Mouse (Mus musculus): ENCODE measurements around the gene Rps6kc1. TPM values are rescaled to one million over a fixed set of nuclear protein-coding genes. Genes with fewer than 3 reads are reported as not detected.

Gene Rps6kc1
- polyA plus RNA-seq, 1 experiment from 2014 or later = 26.5 TPM

- H3K9ac ChIP-seq (replicated peaks) = no peak overlapping the region
- no peaks in the 10 kb centered on the region for H3K9me3 ChIP-seq (replicated peaks)
- no peak overlapping the region for H3K4me3 ChIP-seq (replicated peaks)
- no peaks in the 10 kb centered on the region for H3K4me1 ChIP-seq
- H3K36me3 ChIP-seq = peaks cover 17% of the 10 kb centered on the region
- no peaks in the 10 kb centered on the region for H3K27me3 ChIP-seq (replicated peaks)
- no peak overlapping the region for H3K4me2 ChIP-seq
- no peak for ATAC-seq (ENCODE audit: low FRiP score)
- H3K27ac ChIP-seq (replicated peaks) = no peak overlapping the region
- 91% methylated on average over 8 of the region's 8 CpGs for WGBS
Observed at GRCm38 (mm10) chr1:190832965-190833630, 78.5 kb downstream of the Rps6kc1 start.

DNA sequence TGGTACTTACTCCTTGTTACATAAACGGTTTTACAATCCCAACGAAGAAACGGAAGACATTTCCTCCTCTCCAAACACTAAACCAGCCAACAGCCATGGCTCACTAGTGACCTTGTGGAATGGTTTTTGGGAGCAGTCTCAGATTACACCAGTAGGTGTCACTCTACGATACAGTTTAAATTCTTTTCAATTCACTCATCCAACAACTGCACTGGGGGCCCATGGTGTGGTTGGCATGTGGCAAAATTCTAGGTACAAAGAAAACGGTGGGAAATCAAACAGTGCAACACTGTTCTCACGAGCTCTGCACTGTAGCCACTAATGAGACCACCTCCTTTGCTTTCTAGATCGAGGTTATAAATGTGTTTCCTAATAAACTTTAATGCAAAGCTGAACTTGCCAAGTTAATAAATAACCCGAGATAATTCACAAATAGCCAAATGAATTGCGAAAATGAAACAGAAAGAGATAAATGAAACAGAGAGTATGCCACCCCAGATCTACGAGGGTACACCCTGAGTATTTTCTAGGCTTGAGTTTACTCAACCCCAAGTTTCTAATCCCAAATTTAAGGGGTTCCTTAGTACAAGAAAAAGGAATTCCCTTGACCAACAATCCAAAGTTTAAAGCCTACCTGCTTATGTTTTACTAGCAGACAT, 79.6 kb downstream of the Rps6kc1 start:
- ATAC-seq (ENCODE audit: low FRiP score) = no peak
- WGBS = 50% methylated on average over 10 of the region's 10 CpGs
- H3K27me3 ChIP-seq (replicated peaks) = no peaks in the 10 kb centered on the region
- no peak overlapping the region for H3K4me3 ChIP-seq (replicated peaks)
- H3K9ac ChIP-seq (replicated peaks) = no peak overlapping the region
- no peaks in the 10 kb centered on the region for H3K4me1 ChIP-seq
- H3K4me2 ChIP-seq = no peak overlapping the region
- H3K36me3 ChIP-seq = peaks cover 21% of the 10 kb centered on the region
- no peak overlapping the region for H3K27ac ChIP-seq (replicated peaks)
- H3K9me3 ChIP-seq (replicated peaks) = no peaks in the 10 kb centered on the region

GRCm38 (mm10) chr1:190826486-190827034, 85.0 kb downstream of the Rps6kc1 start:
- H3K36me3 ChIP-seq = 0 out of 2 replicates have a peak, but pooled peaks cover 12% of the 10 kb centered on the region
- 88% methylated on average over 9 of the region's 9 CpGs for WGBS
- H3K27ac ChIP-seq (replicated peaks) = no peak overlapping the region
- no peak overlapping the region for H3K4me2 ChIP-seq
- H3K4me1 ChIP-seq = no peaks in the 10 kb centered on the region
- H3K4me3 ChIP-seq (replicated peaks) = no peak overlapping the region
- H3K9ac ChIP-seq (replicated peaks) = no peak overlapping the region
- no peaks in the 10 kb centered on the region for H3K9me3 ChIP-seq (replicated peaks)
- ATAC-seq (ENCODE audit: low FRiP score) = no peak
- no peaks in the 10 kb centered on the region for H3K27me3 ChIP-seq (replicated peaks)

DNA sequence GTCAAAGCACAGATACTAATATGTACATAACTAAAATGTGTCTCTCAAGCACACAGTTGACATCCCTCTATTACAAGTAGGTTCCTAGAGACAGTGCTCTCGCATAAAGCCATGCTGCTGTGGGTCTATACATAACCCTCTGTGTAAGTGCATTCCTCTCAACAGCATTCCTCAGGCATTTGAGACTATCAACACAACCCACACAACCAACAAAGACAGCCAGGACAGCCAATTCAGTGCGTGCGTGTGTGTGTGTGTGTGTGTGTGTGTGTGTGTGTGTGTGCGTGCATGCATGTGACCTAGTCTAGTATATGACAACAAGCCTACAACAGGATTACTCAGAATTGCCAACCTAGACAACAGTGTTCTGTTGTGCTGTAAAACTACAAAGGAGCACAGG, 87.8 kb downstream of the Rps6kc1 start:
- no peak for ATAC-seq (ENCODE audit: low FRiP score)
- Histone ChIP-seq H3K4me3 (replicated peaks) (no peak overlapping the region), H3K4me2 (no peak overlapping the region), H3K4me1 (no peaks in the 10 kb centered on the region), H3K27me3 (replicated peaks) (no peaks in the 10 kb centered on the region), H3K9ac (replicated peaks) (no peak overlapping the region), H3K27ac (replicated peaks) (no peak overlapping the region), H3K36me3 (0 out of 2 replicates have a peak, but pooled peaks cover 10% of the 10 kb centered on the region), H3K9me3 (replicated peaks) (no peaks in the 10 kb centered on the region)
- 90% methylated on average over 4 of the region's 4 CpGs for WGBS

- peaks cover 3% of the 10 kb centered on the region; the same call in 1 of the 2 replicates for H3K27me3 ChIP-seq (replicated peaks)
- H3K4me1 ChIP-seq = peaks cover 9% of the 10 kb centered on the region
- H3K27ac ChIP-seq (replicated peaks) = no peak overlapping the region
- H3K36me3 ChIP-seq = 0 out of 2 replicates have a peak, but pooled peaks cover 4% of the 10 kb centered on the region
- no peak overlapping the region for H3K4me2 ChIP-seq
- no peak for ATAC-seq (ENCODE audit: low FRiP score)
- H3K9ac ChIP-seq (replicated peaks) = no peak overlapping the region
- no peaks in the 10 kb centered on the region for H3K9me3 ChIP-seq (replicated peaks)
- WGBS = 70% methylated on average over 11 of the region's 11 CpGs
- no peak overlapping the region for H3K4me3 ChIP-seq (replicated peaks)
Observed at GRCm38 (mm10) chr1:190816141-190816540, 95.4 kb downstream of the Rps6kc1 start.

- H3K9me3 ChIP-seq (replicated peaks) = no peaks in the 10 kb centered on the region
- peaks cover 6% of the 10 kb centered on the region; the same call in 1 of the 2 replicates for H3K36me3 ChIP-seq
- no peak overlapping the region for H3K4me3 ChIP-seq (replicated peaks)
- H3K27ac ChIP-seq (replicated peaks) = no peak overlapping the region
- peaks cover 25% of the 10 kb centered on the region for H3K4me1 ChIP-seq
- H3K27me3 ChIP-seq (replicated peaks) = peaks cover 6% of the 10 kb centered on the region; the same call in 1 of the 2 replicates
- no peak overlapping the region for H3K4me2 ChIP-seq
- ATAC-seq (ENCODE audit: low FRiP score) = no peak
- no peak overlapping the region for H3K9ac ChIP-seq (replicated peaks)
- 81% methylated on average over 6 of the region's 6 CpGs for WGBS
Observed at GRCm38 (mm10) chr1:190810408-190810807, 101.2 kb downstream of the Rps6kc1 start.

- ATAC-seq (ENCODE audit: low FRiP score) = peak; percentile 35; the same call in 1 of the 2 replicates
Observed at GRCm38 (mm10) chr1:190808766-190809221, 102.8 kb downstream of the Rps6kc1 start.

DNA sequence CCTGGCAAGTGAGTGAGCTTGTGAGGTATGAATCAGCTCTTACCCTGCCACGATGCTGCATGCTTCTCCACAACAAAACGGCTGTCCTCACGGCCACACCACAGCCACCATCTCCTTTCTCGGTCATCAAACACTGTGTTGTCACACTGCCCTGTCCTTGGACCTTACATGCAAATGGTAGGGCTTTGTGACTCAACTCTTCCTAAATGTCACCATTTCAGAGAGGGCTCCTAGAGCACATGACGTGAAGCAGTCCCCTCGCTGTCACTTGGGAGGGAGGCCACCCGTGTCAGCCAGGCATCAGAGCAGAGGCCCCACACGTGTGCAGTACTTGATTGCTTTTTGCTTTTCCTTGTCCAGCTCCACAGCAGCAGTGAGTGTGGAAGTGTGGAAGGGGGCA, 104.8 kb downstream of the Rps6kc1 start:
- 89% methylated on average over 8 of the region's 8 CpGs for WGBS
- Histone ChIP-seq H3K27ac (replicated peaks) (no peak overlapping the region), H3K4me3 (replicated peaks) (no peak overlapping the region), H3K27me3 (replicated peaks) (peaks cover 3% of the 10 kb centered on the region; the same call in 1 of the 2 replicates), H3K4me2 (no peak overlapping the region), H3K36me3 (peaks cover 6% of the 10 kb centered on the region; the same call in 1 of the 2 replicates), H3K9me3 (replicated peaks) (no peaks in the 10 kb centered on the region), H3K4me1 (peaks cover 17% of the 10 kb centered on the region), H3K9ac (replicated peaks) (no peak overlapping the region)
- no peak for ATAC-seq (ENCODE audit: low FRiP score)

More at GRCm38 (mm10) chr1:190808766-190809221, 102.8 kb downstream of the Rps6kc1 start:
- H3K4me1 ChIP-seq = peaks cover 22% of the 10 kb centered on the region
- peaks cover 6% of the 10 kb centered on the region; the same call in 1 of the 2 replicates for H3K36me3 ChIP-seq
- H3K9me3 ChIP-seq (replicated peaks) = no peaks in the 10 kb centered on the region
- H3K4me3 ChIP-seq (replicated peaks) = no peak overlapping the region
- H3K4me2 ChIP-seq = peak overlapping the region; percentile 36
- H3K9ac ChIP-seq (replicated peaks) = no peak overlapping the region
- peaks cover 6% of the 10 kb centered on the region; the same call in 1 of the 2 replicates for H3K27me3 ChIP-seq (replicated peaks)
- WGBS = 13% methylated on average over 19 of the region's 19 CpGs
- H3K27ac ChIP-seq (replicated peaks) = no peak overlapping the region; the same call in 1 of the 2 replicates

DNA sequence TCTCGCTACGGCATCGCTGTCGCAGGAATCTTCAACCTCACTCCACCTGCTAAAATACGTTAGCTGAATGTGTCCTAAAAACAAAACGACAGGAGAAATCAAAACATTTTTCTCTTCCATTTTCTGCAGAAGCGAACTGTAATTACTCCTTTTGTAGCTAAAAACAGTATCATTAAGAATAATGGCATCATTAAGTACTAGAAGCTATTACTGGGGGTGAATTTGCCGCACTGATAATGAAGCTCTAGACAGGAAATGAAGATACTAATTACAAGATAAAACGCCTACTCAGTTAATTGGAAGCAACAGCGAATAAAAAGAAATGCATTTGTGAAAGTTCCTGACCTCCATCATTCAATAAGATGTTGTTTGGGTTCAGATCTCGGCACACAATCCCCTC, 112.9 kb downstream of the Rps6kc1 start:
- WGBS = 66% methylated on average over 11 of the region's 11 CpGs
- H3K27ac ChIP-seq (replicated peaks) = no peak overlapping the region
- peaks cover 17% of the 10 kb centered on the region for H3K36me3 ChIP-seq
- no peak for ATAC-seq (ENCODE audit: low FRiP score)
- H3K9ac ChIP-seq (replicated peaks) = no peak overlapping the region
- H3K9me3 ChIP-seq (replicated peaks) = no peaks in the 10 kb centered on the region
- no peaks in the 10 kb centered on the region for H3K27me3 ChIP-seq (replicated peaks)
- no peak overlapping the region for H3K4me2 ChIP-seq
- H3K4me1 ChIP-seq = peaks cover 9% of the 10 kb centered on the region; the same call in 1 of the 2 replicates
- H3K4me3 ChIP-seq (replicated peaks) = no peak overlapping the region

DNA sequence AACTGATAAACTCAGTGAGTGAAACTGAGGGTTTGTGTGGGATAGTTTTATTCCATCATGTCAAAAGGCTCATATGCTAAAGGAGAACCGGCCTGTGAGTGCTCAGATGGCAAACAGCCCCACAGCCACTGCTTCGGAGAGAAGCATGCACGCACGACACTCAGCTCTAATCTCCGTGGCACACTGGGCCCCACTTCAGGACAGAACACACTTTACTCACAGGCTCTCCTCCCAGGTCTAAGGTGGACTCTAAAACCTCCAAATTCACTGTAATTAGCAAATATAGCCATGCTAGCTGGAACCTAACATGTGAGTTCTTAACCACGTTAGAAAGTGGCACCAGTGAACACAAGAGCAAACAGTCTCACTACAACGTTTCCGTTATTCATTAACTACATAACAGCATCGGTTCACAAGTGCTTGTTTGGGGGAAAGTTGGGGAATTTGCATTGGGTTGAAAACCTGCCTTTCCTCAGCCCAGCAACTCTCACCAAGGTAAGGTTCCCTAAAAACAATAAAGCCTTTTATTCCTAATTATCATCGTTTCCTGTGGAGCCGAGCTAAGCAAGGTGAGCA, 114.0 kb downstream of the Rps6kc1 start:
- Histone ChIP-seq H3K9me3 (replicated peaks) (no peaks in the 10 kb centered on the region), H3K36me3 (peaks cover 17% of the 10 kb centered on the region), H3K4me1 (peaks cover 9% of the 10 kb centered on the region; the same call in 1 of the 2 replicates), H3K27ac (replicated peaks) (no peak overlapping the region), H3K27me3 (replicated peaks) (0 out of 2 replicates have a peak, but pooled peaks cover 3% of the 10 kb centered on the region), H3K4me3 (replicated peaks) (no peak overlapping the region), H3K9ac (replicated peaks) (no peak overlapping the region), H3K4me2 (no peak overlapping the region)
- ATAC-seq (ENCODE audit: low FRiP score) = no peak
- 67% methylated on average over 11 of the region's 11 CpGs for WGBS

DNA sequence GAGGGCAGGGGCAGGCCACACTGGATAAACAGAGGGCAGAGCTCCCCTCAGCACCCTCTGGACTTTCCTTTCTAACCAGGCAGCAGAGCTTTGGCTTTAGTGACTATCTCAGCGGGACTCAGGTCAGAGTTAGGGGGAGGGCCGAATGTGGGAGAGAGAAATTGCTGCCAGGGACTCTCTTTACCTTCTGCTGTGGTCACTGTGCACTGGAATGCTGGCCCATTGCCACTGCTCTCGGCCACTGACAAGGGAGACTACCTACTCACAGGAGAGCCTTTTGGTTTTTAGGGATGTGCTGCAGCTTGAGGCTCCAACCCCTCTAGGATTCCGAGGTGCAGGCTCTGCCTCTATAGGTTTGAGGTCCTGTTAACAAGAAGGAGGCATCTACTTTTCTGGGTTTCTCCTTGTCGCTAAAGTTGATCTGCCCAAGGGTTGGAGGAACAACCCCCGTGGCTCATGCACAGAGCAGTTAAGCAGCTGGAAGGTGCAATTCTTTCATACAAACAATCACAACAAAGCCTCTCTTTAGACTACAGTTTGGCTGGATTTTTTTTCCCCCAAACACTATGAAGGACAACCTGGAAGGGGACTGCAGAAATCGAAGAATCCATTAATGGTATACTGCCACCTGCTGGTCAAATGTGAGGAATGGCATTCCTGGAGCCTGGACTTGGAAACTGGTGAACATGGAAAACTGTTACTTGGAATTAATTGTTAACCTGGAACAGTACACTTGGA, 114.7 kb downstream of the Rps6kc1 start:
- H3K9me3 ChIP-seq (replicated peaks) = no peaks in the 10 kb centered on the region
- H3K4me1 ChIP-seq = peaks cover 9% of the 10 kb centered on the region; the same call in 1 of the 2 replicates
- H3K27me3 ChIP-seq (replicated peaks) = 0 out of 2 replicates have a peak, but pooled peaks cover 3% of the 10 kb centered on the region
- no peak overlapping the region for H3K27ac ChIP-seq (replicated peaks)
- H3K36me3 ChIP-seq = peaks cover 17% of the 10 kb centered on the region
- H3K4me3 ChIP-seq (replicated peaks) = no peak overlapping the region
- no peak; the same call in 1 of the 2 replicates for ATAC-seq (ENCODE audit: low FRiP score)
- 30% methylated on average over 7 of the region's 7 CpGs for WGBS
- no peak overlapping the region for H3K9ac ChIP-seq (replicated peaks)
- no peak overlapping the region for H3K4me2 ChIP-seq
